Mouse (Mus musculus): ENCODE results near the gene Ergic1.

DNA sequence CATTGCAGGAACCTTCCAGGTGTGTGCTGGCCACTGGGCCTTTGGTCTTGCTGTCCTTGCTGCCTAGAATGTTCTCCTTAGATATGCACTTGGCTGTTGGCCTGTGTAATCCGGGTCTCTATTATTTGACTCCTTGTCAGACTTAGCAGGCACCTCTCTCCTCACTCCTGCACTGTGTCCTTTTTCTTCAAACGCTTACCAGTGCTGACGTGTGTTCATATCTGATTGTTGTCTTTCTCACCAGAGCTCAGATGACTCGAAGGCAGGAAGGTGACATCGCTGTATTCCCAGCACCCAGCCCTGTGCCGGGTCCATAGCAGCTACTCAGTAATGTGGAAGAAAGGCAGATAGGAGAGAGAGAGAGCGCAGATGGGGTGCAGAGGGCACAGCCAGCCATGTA lies 33.7 kb downstream of the Ergic1 start:
- TF ChIP-seq CTCF (IDR thresholded peaks at IDR 0.05) (no peak), POLR2A (IDR thresholded peaks at IDR 0.05; ENCODE audit: insufficient read depth, low read depth, low read length) (no peak)

All from heart, adult 2 months (tissue).